Mouse (Mus musculus) stomach, postnatal 0 days (tissue): ENCODE data around the gene Csnk1e.

Source experiments
- CTCF ChIP-seq: IDR thresholded peaks from 2 replicates; pipeline ENCODE4 v1.5.1; 2016; ENCODE audit warnings: antibody characterized with exemption, low read depth, mild to moderate bottlenecking, moderate library complexity
- EP300 ChIP-seq: optimal IDR thresholded peaks from 2 replicates; pipeline ENCODE3; 2016; ENCODE audit warnings: antibody characterized with exemption

- TF ChIP-seq CTCF = no peak
- TF ChIP-seq EP300 = no peak
These were observed 62.8 kb downstream of the Csnk1e start for GRCm38 (mm10) chr15:79392527-79392926.
